Mouse (Mus musculus): ENCODE measurements at regions not wholly inside any gene's neighbourhood (a gene's known extent, or its start where the extent isn't known, plus 50 kb on each side); places are given as distances from the start of the nearest gene placed in this dataset.

GRCm38 (mm10) chr2:51566554-51567246, 60.6 kb upstream of the Tas2r134 start:
- Histone ChIP-seq H3K36me3 (ENCODE audit: control insufficient read depth in 1 of 2, insufficient read depth in 2 of 2, low read length in 2 of 2) (no peaks in the 10 kb centered on the region), H3K4me1 (ENCODE audit: control insufficient read depth in 1 of 2, insufficient read depth in 2 of 2, low read length in 2 of 2) (no peaks in the 10 kb centered on the region), H3K9me3 (replicated peaks; ENCODE audit: insufficient read depth, low read length) (no peaks in the 10 kb centered on the region), H3K27ac (ENCODE audit: control insufficient read depth, low read depth, low read length) (no peak overlapping the region), H3K4me3 (ENCODE audit: control insufficient read depth in 1 of 2, insufficient read depth in 1 of 2, low read depth in 2 of 2, low read length in 2 of 2) (no peak overlapping the region), H3K79me2 (ENCODE audit: control insufficient read depth, insufficient read depth, low read length, poor library complexity) (no peaks in the 10 kb centered on the region), H3K9ac (ENCODE audit: control insufficient read depth, low read depth, low read length, poor library complexity, severe bottlenecking) (no peak overlapping the region), H3K27me3 (ENCODE audit: control insufficient read depth in 1 of 2, insufficient read depth in 2 of 2, low read length in 2 of 2) (no peaks in the 10 kb centered on the region; a peak in 2 of 4 replicates)
- no peak for TF ChIP-seq TCF12 (IDR thresholded peaks at IDR 0.05; ENCODE audit: low read depth, low read length)
- TF ChIP-seq NRF1 (IDR thresholded peaks at IDR 0.05; ENCODE audit: insufficient read depth, low read depth, low read length, poor library complexity, severe bottlenecking): no peak
- no peak for TF ChIP-seq ZNF384 (IDR thresholded peaks at IDR 0.05; ENCODE audit: low read depth, low read length)
- TF ChIP-seq ZC3H11A (IDR thresholded peaks at IDR 0.05; ENCODE audit: low read depth, low read length): no peak
- TF ChIP-seq ZKSCAN1 (IDR thresholded peaks at IDR 0.05; ENCODE audit: low read depth, low read length): no peak
- no peak for TF ChIP-seq KAT2A (conservative IDR thresholded peaks at IDR 0.05; ENCODE audit: low read depth, low read length)
- TF ChIP-seq USF2 (IDR thresholded peaks at IDR 0.05; ENCODE audit: borderline replicate concordance in 1 of 2, insufficient read depth in 1 of 2, low read depth in 1 of 2, low read length in 2 of 2): no peak
- no peak for TF ChIP-seq MXI1 (IDR thresholded peaks at IDR 0.05; ENCODE audit: low read depth, low read length)
- no peak for TF ChIP-seq USF1 (IDR thresholded peaks at IDR 0.05; ENCODE audit: low read depth, low read length)
- TF ChIP-seq CHD1 (IDR thresholded peaks at IDR 0.05; ENCODE audit: low read depth, low read length): no peak
- no peak for TF ChIP-seq RAD21 (IDR thresholded peaks at IDR 0.05; ENCODE audit: low read depth, low read length)
- no peak for TF ChIP-seq MAFK (IDR thresholded peaks at IDR 0.05; ENCODE audit: borderline replicate concordance, low read depth, low read length)
- no peak for TF ChIP-seq SMC3 (IDR thresholded peaks at IDR 0.05; ENCODE audit: low read depth, low read length)
- TF ChIP-seq SIN3A (IDR thresholded peaks at IDR 0.05; ENCODE audit: low read length): no peak
- TF ChIP-seq GATA1 (IDR thresholded peaks at IDR 0.05; ENCODE audit: low read depth, low read length): no peak
- no peak for TF ChIP-seq UBTF (IDR thresholded peaks at IDR 0.05; ENCODE audit: borderline replicate concordance, insufficient read depth, low read depth, low read length)
- no peak for DNase-seq (ENCODE audit: low read depth, low spot score)

- Histone ChIP-seq H3K27ac (ENCODE audit: control insufficient read depth, low read depth, low read length) (no peak overlapping the region), H3K9ac (ENCODE audit: control insufficient read depth, low read depth, low read length, poor library complexity, severe bottlenecking) (no peak overlapping the region), H3K4me3 (ENCODE audit: control insufficient read depth in 1 of 2, insufficient read depth in 1 of 2, low read depth in 2 of 2, low read length in 2 of 2) (no peak overlapping the region)
Observed at GRCm38 (mm10) chr2:51563881-51564280, 63.4 kb upstream of the Tas2r134 start.

More at GRCm38 (mm10) chr2:51563881-51564280, 63.4 kb upstream of the Tas2r134 start:
- TF ChIP-seq TAL1 (IDR thresholded peaks at IDR 0.05; ENCODE audit: low read length) (no peak), E2F4 (IDR thresholded peaks at IDR 0.05; ENCODE audit: borderline replicate concordance, low read depth, low read length) (no peak), SMC3 (IDR thresholded peaks at IDR 0.05; ENCODE audit: low read depth, low read length) (no peak), GATA1 (IDR thresholded peaks at IDR 0.05; ENCODE audit: low read depth, low read length) (no peak), USF2 (IDR thresholded peaks at IDR 0.05; ENCODE audit: borderline replicate concordance in 1 of 2, insufficient read depth in 1 of 2, low read depth in 1 of 2, low read length in 2 of 2) (no peak), POLR2AphosphoS5 (IDR thresholded peaks at IDR 0.05; ENCODE audit: borderline replicate concordance, low read depth, low read length) (no peak)
- no peaks in the 10 kb centered on the region for H3K79me2 ChIP-seq (ENCODE audit: control insufficient read depth, insufficient read depth, low read length, poor library complexity)
- no peaks in the 10 kb centered on the region for H3K36me3 ChIP-seq (ENCODE audit: control insufficient read depth in 1 of 2, insufficient read depth in 2 of 2, low read length in 2 of 2)
- H3K9me3 ChIP-seq (replicated peaks; ENCODE audit: insufficient read depth, low read length): no peaks in the 10 kb centered on the region
- DNase-seq (ENCODE audit: low read depth, low spot score): no peak
- H3K4me1 ChIP-seq (ENCODE audit: control insufficient read depth in 1 of 2, insufficient read depth in 2 of 2, low read length in 2 of 2): no peaks in the 10 kb centered on the region
- H3K27me3 ChIP-seq (ENCODE audit: control insufficient read depth in 1 of 2, insufficient read depth in 2 of 2, low read length in 2 of 2): no peaks in the 10 kb centered on the region; a peak in 2 of 4 replicates

Data from MEL (cell line).